Mouse (Mus musculus) mouse embryonic stem cell (cell line): ENCODE results near the gene Prg3.

Source experiments
- in situ Hi-C, 2 experiments: fragments of 300-500 bp; cut with MboI; formaldehyde crosslinking; loops; 1 replicate in 1 of 2; 3 replicates in 1 of 2; pipeline ENCODE4 v1.14.3; 2019 to 2020; ENCODE audit warnings: low sequenced_read_pairs in 2 of 2, low pct_unique_long_range_greater_than_20kb in 1 of 2, mixed read lengths in 1 of 2; ENCODE audit not compliant: unreplicated experiment in 1 of 2

Prg3 gene

DNA sequence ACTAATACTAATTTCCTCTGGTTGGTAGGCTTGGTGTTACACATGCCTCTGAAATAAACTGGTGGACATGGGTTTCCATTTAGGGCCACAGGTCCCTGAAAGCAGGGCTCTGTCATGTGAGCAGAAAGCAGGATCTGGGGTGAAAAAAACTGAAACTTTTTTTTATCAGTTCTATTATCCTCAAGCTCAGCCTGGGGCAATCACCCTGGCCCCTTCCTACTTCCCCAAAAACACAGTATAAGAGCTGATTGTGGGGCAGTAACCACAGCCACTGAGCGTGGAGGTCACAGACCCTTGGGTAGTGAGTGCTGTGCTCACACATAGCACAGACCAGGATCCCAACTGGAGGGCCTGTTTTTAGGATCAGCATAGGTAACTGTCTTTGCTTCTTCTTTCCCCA, at the start of gene Prg3:
Prg3 (plus strand) TSS at position 286 of the 400 bp plus-strand sequence.
- in situ Hi-C loops = no loop called here

DNA sequence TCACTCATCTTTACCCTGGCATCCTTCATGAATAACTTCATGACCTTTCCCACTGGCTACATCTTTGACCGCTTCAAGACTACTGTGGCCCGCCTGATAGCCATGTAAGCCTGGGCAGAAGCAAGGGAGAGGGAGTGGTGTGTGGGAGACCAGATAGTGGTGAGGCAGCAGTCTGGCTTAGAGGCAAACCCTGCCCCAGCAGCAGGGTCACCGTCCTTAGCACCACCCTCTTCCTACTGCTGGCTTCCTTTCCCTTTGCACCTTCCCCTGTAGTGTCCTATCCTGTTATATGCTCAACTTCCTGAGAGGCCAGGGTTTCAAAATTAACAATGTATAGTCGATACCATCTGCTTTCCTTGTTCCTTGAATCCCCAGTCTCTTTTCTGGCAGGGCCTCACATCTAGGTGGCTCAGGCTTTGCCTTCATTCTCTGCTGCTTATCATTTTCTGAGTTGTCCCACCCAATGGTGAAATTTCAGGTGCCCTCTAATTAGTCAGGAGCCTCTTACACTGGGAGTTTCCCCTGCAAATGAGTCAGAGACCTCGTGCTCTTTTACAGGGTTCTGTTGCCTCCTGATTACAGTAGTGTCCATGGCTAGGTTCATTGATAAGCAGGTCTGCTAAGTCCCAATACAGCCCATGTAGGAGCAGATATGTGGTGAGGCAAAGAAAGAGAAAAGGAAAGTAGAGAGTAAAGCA, 49.6 kb upstream of the Prg3 start:
- in situ Hi-C loops = no loop called here

DNA sequence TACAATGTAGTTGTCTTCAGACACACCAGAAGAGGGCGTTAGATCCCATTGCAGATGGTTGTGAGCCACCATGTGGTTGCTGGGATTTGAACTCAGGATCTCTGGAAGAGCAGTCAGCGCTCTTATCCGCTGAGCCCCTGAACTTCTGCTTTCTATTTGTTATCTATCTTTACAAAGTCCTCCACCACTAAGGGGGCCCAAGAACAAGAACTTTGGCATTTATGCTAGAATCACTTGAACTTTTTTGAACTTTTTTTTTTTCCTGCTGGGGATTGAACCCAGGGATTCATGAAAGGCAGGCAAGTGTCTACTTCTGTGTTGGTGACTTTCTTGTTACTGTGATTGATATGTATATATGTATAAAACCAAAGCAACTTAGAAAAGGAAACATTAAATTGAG, 48.7 kb upstream of the Prg3 start:
- in situ Hi-C loops = no loop called here

DNA sequence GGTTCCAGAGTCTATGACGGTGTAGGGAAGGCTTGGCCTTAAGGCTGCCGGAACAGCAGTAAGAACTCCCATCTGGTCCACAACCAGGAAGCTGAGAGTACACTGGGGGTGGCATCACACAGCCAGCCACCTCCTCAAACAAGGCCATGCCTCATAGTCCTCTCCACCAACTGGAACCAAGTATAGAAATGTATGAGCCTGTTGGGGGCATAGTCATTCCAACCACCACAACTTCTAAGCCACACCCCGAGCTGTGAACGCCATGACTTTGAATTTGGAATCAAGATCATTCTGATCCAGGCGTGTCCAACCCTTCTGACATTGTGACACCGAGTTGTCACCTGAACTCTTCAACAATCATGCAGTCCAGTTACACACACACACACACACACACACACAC, 48.3 kb upstream of the Prg3 start:
- in situ Hi-C loops = no loop called here

DNA sequence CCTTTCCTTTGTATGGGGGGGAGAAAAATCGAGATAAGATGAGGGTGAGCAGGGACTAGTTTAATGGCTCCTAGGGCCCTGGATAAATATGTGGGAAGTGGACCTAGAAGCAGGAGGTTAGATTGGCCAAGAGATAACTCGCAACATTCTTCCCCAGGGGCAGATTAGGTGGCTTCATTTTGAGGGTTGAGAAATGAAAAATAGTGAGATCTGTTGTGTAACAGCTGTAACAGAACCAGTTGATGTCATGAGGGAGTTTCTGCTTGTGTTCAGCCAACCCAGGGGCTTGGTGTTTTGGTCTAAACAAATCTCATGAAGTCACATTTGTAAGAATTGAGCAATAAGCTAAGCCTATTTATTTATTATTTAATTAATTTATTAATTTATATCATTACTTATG, 46.7 kb upstream of the Prg3 start:
- in situ Hi-C loops = no loop called here

DNA sequence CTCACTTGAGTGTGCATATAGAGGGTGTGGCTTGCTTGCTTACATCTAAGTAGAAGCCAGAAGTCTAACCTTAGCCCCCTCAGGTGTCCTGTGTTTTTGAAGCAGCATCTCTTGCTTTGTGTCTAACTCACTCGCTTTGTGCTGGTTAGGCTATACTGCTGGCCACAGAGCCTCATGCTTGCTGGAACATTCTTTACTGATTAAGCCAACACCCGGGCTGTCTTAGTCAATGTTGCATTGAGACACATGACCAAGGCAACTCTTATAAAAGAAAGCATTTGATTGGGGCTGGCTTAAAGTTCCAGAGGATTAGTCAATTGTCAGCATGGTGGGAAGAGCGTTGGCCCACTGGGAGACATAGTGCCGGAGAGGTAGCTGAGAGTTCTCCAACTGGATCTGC, 46.2 kb upstream of the Prg3 start:
- in situ Hi-C loops = no loop called here

DNA sequence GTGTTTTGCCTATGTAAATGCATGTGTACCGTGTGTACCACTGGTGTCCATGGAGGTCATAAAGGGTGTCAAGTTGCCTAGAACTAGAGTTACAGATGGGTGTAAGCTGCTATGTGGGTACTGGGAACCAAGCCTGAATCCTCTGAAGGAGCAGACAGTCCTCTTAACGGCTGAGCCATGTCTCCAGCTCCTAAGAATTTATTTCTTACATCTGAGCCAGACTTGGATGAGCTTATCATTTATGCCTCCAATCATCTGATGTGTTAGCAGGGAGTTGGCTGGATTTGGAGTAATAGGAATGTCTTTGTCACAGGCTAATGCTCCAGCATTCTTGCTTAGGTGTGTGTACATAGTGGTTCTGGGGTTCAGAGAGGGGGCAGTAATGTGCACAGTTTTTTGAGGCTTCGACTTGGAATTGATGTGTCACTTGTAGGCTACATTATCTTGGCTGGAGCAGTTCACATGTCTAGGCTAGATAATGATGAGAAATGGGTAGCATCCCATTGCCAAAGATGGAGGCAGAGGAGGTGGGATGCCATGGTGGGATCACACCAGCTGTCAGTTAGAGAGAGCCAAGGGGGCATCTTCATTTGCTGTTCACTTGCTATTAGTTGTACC, 40.8 kb upstream of the Prg3 start:
- in situ Hi-C loops = no loop called here

DNA sequence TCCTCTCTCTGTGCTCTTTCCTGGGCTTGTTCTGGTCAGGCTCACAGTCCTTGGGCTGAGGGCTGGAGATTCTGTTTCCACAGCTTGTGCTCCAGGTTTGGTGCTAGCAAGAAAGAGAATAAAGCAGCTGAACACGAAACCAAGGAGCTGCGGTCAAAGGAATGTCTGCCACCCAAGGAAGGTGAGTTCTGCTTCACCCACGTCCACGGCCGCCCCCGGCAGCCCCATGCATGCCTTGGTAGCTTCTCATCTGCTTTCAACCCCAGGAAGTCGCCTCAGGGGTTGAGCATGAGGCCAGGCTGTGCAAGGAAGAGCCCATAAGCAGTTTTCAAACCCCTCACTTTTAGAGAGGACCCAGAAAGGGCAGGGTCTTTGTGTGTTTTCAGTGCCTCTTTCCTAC, 39.8 kb upstream of the Prg3 start:
- in situ Hi-C loops = no loop called here

DNA sequence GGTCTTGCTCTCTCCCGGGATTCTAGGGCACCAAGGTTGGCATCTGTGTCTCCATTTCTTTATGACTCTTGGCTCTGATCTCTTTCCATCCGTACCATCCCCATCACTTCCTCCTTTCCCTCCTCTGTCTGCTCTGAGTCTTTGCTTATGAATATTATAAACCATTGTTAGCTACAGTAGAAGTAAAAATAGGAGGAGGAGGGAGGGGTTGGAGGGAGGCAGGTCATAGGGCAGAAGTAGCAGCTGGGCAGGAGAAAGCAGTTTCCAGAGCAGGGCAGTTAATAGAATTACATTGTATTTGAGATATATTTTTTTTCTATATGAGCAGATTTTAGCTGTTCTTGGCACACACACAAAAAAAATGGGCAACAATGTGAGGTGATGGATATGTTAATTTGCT, 39.3 kb upstream of the Prg3 start:
- in situ Hi-C loops = no loop called here

DNA sequence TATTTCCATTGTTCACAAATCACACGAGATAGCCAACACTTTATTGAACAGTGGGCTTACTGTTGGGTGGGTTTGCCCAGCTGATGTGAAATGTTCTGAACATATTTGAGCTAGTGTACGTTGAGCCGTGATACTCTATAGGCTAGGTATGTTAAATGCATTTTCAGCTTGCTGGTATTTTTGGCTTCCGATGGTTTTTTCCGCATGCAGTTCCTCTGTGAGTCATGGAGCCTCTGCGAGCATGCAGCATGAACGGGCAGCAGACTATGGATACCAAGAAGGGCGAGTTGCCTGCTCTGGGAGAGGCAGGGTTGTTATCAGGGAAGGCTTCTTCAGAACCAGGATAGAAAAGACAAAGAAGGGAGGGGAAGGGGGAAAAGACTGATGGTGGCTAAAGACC, 37.0 kb upstream of the Prg3 start:
- in situ Hi-C loops = no loop called here

DNA sequence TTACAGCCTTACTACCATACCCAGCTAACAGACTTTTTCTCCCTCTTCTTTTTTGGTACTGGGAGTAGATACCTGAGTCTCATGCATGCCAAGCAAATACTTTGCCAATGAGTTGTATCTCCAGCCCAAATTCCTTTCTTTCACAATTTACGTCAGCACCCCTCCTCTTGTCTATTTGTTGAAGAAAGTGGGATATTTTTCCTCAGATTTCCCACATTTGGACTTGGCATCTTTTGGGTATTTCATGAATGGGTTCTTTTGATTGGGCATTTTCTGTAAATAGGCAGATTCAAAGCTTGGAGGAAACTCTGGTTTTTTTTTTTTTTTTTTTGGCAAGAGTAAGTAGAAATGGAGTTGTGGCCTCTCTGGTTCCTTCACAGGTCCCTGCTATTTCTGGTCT, 35.8 kb upstream of the Prg3 start:
- in situ Hi-C loops = no loop called here

DNA sequence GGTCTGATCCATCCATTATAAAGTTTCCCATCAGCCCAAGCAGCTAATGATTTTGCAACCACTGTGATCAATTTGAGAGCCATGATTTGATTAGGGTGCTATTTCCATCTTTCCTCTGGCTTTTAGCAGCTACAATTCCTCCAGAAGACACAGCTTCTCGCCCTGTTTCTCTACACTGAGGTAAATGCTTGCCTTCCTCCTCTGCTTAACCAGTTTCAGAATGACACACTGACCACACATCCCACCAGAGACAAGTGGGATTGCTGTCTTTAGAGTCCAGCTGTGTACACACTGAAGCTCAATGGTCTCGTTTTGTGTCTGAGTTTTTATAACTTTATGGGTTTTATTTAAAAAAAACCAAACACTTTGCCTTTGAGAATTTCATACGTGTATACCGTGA, 35.3 kb upstream of the Prg3 start:
- in situ Hi-C loops = no loop called here

DNA sequence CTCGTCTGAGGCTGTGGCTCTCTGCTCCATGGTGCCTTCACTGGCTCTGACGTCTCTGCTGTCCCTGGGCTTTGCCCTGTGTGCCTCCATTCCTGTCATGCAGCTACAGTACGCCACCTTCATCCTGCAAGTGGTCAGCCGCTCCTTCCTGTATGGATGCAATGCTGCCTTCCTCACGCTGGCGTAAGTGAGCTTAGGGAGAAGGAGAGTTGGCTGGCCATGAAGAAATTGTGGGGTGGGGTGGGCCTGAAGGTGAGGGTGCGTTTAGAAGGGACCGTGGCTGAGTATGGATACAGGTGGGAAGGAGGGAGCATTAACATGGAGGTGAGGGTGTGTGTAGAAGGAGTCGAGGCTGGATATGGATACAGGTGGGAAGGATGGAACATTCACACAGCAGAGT, 32.6 kb upstream of the Prg3 start:
- in situ Hi-C loops = no loop called here

DNA sequence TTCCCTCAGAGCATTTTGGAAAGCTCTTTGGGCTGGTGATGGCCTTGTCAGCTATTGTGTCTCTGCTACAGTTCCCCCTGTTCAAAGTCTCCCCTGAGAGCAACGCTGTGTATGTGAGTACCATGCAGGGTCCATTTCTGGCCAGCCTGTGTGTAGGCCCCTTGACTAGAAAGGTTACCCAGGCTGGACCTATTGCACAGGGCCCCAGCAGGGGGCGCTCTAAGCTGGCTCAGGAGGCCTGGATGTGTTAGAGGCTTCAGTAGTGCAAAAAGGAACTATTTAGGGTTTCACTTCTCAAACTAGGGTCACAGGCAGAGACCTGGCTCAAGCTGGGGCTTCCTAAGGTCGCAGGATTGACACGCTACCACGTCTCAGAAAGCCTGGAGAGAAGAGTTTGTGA, 31.7 kb upstream of the Prg3 start:
- in situ Hi-C loops = no loop called here

DNA sequence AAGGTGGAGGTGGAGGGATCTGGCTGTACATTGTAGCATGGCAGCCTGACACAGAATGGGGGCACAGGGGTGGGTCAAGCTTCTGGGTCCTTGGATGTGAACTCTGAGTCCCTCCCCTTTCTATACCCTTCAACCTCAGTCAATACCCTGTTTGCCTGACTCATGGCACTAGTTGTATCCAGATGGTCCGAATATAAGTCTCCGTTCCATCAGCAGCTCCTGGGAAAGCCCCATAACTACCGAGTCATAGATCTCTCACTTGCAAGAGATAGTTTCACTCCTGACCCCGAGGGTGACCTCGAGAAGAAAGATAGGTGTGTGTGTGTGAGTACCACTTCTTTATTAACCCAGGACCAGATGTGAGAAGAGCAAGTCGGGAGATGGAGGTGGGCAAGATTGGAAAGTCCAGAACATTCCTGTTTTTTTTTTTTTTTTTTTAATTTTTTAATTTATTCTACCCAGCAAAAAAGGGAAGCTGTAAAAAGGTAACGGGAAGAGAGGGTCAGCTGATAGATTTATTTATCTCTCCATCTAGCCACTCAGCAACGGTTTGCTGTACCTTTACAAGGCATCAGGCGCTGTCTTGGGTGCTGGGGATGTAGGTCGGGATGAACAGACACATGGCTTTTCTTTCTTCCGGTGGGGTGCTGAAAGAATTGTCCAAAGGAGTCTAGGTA, 29.3 kb upstream of the Prg3 start:
- in situ Hi-C loops = no loop called here

DNA sequence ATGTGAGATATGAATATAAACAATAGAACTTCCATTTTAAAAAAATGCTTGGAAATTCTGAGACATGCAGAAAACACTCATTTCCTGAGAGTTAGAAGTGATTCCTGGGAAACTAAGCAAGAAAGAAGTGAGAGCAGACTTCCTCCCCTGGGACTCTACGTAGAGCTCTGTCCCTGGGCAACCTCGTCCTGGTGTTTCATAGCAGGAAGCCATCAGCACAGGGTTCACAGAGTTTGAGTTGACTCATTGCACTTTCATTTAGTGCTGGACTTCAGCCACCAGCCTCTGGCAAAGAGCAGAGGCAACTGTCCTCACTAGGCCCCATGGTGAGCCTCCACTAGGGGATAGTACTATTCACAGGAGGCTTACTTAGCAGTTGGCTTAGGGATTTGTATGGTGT, 26.7 kb upstream of the Prg3 start:
- in situ Hi-C loops = no loop called here

DNA sequence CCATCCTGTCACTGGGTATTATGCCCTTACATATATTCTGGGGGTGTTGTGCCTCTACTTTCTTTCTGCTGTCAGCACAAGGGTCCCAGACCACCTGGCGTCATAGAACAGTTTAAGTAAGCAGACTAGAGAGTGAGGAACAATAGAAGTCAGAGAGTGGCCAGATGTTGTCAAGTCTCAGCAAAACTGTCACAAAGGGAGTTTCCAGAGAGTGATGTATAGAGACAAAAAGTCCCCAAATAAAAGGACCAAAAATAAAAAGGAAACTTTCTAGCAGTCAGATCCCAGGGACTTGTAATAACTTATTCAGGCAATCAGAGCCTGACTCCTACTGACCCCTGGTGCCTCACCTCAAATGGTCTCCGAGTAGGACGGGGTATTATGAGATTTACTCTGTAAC, 26.1 kb upstream of the Prg3 start:
- in situ Hi-C loops = no loop called here

DNA sequence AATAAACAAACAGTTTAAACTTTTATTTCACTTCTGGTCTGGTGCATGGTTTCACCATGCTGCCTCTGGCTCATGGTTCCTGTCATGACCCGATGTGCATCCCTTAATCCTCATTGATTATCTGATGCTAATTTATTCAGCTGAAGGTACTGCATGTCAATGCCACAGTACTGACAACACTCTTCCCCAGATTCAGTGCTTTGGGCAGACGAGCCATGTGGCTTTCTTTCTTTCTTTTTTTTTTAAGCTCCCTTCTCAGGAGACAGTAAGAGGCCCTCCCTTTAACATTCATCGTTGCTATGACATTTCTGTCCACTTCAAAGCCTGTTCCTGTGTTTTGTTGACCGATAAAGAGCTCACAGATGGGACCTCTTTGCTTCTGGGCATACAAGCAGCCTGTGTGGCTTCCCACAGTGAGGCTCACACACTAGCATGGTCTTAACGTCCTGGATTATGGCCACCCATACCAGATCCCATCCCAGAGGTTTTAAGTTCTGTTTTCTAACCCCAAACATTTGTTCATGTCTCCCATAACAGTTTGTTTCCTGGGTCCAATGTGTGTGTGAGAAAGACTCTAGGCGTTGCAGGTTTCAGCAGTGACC, 25.0 kb upstream of the Prg3 start:
- in situ Hi-C loops = no loop called here

DNA sequence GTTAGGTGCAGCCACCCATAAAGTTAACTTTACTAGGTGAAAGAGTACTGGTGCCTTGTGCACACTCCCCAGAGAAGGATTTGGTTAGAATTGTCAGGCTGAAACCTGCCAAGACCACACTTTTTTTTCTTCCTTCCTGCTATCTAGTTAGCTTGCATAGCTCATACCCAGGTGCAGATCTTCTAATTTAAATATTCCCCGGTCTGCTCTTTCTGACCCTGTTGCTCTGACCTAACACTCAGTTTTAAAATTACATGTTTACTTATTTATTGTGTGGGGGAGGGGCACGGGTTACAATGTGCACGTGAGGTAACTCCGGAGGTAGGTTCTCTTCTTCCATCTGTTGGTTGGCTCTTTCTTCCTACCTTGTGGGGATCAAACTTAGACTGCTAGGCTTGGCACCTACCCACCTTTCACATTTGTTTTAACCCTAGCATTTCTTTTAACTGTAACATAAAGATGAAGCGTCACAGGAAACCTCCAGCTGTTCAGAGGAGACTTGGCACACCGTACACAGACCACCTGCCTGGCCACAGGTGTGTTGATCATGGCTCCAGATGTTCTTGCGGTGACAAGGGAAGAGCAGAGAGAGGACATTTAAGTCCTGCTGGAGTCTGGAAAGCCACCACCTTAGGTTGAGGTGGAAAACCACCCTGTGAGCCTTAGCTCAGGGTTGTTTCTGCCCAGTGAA, 23.8 kb upstream of the Prg3 start:
- in situ Hi-C loops = no loop called here
